Mouse (Mus musculus) splenic B cell, adult 2 months (primary cell): Measurements from ENCODE around the gene Slco3a1.

Source experiments
- DNase-seq: peaks from one replicate; pipeline ENCODE4 v3.0.0-alpha.2; 2011; ENCODE audit warnings: low read depth, low spot score
- H3K27me3 ChIP-seq: 2 replicates; pipeline ENCODE4 v1.6.1; 2012; ENCODE audit warnings: mild to moderate bottlenecking, low read length, moderate library complexity, mixed read lengths; ENCODE audit not compliant: control insufficient read depth, poor library complexity, insufficient read depth, severe bottlenecking
- H3K36me3 ChIP-seq: 2 replicates; pipeline ENCODE4 v1.6.1; 2012; ENCODE audit warnings: mild to moderate bottlenecking, low read length, moderate library complexity, mixed read lengths; ENCODE audit not compliant: control insufficient read depth, poor library complexity, insufficient read depth, severe bottlenecking

The Slco3a1 gene

DNA sequence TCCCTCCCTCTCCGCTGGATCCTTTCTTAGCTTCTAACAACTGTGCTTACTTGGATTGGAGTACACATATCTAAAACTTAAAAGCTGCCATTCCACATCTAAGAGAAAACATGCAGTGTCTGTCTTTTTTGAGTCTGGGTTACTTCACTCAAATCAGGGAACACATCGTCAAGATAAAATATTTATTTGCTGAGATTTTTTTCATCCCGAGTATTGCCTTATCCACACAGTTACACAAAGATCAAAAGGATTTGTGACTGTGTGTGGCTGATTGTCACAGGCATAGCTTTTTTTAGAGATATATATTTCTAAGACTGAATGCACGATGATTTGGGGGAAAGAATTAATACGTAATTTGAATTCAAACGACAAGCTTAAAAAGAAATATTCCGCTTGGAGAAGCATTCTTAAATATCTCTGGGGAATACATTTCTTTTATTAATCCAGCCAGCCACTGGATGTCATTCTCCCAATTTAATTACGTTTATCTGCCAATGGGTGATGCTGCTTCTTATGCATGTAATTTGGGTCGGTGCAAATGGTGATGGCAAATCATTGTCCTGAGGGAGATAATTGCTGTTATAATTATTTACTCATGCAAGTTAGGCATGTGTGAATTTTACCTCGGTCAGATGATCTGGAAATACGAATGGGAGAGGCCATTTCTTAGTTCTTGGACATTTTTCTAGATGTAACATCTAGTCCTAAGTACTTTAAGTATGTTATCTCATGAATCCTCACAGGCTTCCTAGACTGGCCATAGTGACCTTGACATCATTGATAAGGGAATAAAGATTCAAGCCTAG, 285.1 kb downstream of the Slco3a1 start:
- H3K27me3 ChIP-seq = no peaks in the 10 kb centered on the region
- no peak for DNase-seq
- H3K36me3 ChIP-seq = no peaks in the 10 kb centered on the region

DNA sequence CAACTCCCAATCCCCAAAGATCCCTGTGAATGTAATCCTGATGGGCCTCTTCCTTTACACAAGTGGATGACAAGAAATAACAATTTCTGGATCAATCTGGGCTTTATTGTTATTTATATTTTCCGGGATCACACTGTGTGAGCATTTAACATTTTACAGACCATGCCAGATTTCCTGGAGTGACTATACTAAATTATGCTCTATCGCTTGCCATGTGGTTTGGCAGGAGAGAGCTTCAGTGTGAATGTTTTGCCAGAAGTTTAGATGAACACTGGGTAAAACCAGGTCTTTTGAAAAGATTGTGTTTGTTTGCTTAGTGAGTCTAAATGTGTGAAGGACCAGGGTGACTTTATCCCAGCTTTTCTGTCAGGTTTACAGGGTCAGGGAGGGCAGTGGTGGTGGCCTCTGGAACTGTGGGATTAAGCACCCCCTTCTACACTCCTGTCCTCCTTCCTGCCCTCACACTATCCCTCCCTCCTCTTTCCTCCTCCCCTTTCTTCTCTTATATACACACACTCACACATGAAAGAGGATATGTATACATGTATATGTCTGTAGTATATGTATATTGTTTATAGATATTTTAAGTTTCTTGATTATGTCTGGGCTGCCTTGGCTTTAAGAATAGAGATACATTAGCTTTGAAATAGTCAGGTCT, 287.9 kb downstream of the Slco3a1 start:
- Histone ChIP-seq H3K27me3 (no peaks in the 10 kb centered on the region), H3K36me3 (no peaks in the 10 kb centered on the region)
- DNase-seq = no peak

- Histone ChIP-seq H3K27me3 (no peaks in the 10 kb centered on the region), H3K36me3 (no peaks in the 10 kb centered on the region)
- DNase-seq = no peak
These were observed 298.3 kb downstream of the Slco3a1 start for GRCm38 (mm10) chr7:74256291-74256690.

- DNase-seq = no peak
- no peaks in the 10 kb centered on the region for H3K36me3 ChIP-seq
- no peaks in the 10 kb centered on the region for H3K27me3 ChIP-seq
These were observed 302.5 kb downstream of the Slco3a1 start for GRCm38 (mm10) chr7:74252066-74252465.

GRCm38 (mm10) chr7:74241236-74241635, 313.3 kb downstream of the Slco3a1 start:
- no peak for DNase-seq
- no peaks in the 10 kb centered on the region for H3K36me3 ChIP-seq
- no peaks in the 10 kb centered on the region for H3K27me3 ChIP-seq

GRCm38 (mm10) chr7:74240459-74241172, 314.0 kb downstream of the Slco3a1 start:
- DNase-seq = no peak
- Histone ChIP-seq H3K36me3 (no peaks in the 10 kb centered on the region), H3K27me3 (no peaks in the 10 kb centered on the region)
